Mouse (Mus musculus): ENCODE data around the gene Isoc2a.

Gene Isoc2a

GRCm38 (mm10) chr7:4943223-4943815 is 66.4 kb downstream of the Isoc2a start:
- peak; percentile 97 to 98 for DNase-seq

All from cerebellum, adult 18-20 months (tissue).